Mouse (Mus musculus) bone marrow macrophage, adult 2 months (primary cell): ENCODE data around the gene Rnf5.

Source experiments
- CTCF ChIP-seq: IDR thresholded peaks from 2 replicates; pipeline ENCODE4 v1.5.1; 2012; ENCODE audit warnings: low read depth, mild to moderate bottlenecking, low read length, moderate library complexity
- POLR2A ChIP-seq: IDR thresholded peaks from 2 replicates; pipeline ENCODE4 v1.6.1; 2012; ENCODE audit warnings: mild to moderate bottlenecking, low read depth, low read length, borderline replicate concordance

- TF ChIP-seq POLR2A (no peak), CTCF (no peak)
These were observed 12.2 kb downstream of the Rnf5 start, which contains the start of gene Pbx2 for GRCm38 (mm10) chr17:34591029-34591993.
